Mouse (Mus musculus): ENCODE results near the gene Nt5dc1.

- TF ChIP-seq CTCF (IDR thresholded peaks at IDR 0.05; ENCODE audit: extremely low read depth, insufficient read depth, insufficient read length, insufficient replicate concordance) = no peak
- no peak for TF ChIP-seq POLR2A (IDR thresholded peaks at IDR 0.05; ENCODE audit: low read depth, low read length)
Measured at GRCm38 (mm10) chr10:34464321-34464720, 46.0 kb upstream of the Nt5dc1 start.

All from spleen, adult 2 months (tissue).